Mouse (Mus musculus) small intestine, adult 2 months (tissue): ENCODE data around the gene Adipoq. TPM values are rescaled to one million over a fixed set of nuclear protein-coding genes. Genes with fewer than 3 reads are reported as not detected.

Source experiments
- H3K27ac ChIP-seq: fragments of 200-500 bp; 2 replicates; pipeline ENCODE4 v1.5.1; 2012; ENCODE audit warnings: low read depth, low read length, control low read depth, inconsistent platforms; ENCODE audit not compliant: insufficient read depth
- H3K27me3 ChIP-seq: fragments of 200-500 bp; 2 replicates; pipeline ENCODE4 v1.6.1; 2012; ENCODE audit warnings: mild to moderate bottlenecking, moderate library complexity, low read length, inconsistent platforms; ENCODE audit not compliant: control insufficient read depth, insufficient read depth
- H3K36me3 ChIP-seq: fragments of 200-500 bp; 2 replicates; pipeline ENCODE4 v1.6.1; 2012; ENCODE audit warnings: mild to moderate bottlenecking, low read length, control low read depth, inconsistent platforms; ENCODE audit not compliant: control insufficient read depth, insufficient read depth
- H3K4me1 ChIP-seq: fragments of 200-500 bp; 2 replicates; pipeline ENCODE4 v1.6.1; 2012; ENCODE audit warnings: low read length, inconsistent platforms, mixed read lengths; ENCODE audit not compliant: control insufficient read depth, insufficient read depth, insufficient read length
- H3K4me3 ChIP-seq: fragments of 200-500 bp; 2 replicates; pipeline ENCODE4 v1.5.1; 2012; ENCODE audit warnings: low read depth, mild to moderate bottlenecking, control low read depth, inconsistent platforms, low read length, moderate library complexity
- CTCF ChIP-seq: fragments of 200-500 bp; IDR thresholded peaks from 2 replicates; pipeline ENCODE4 v1.5.1; 2012; ENCODE audit warnings: low read depth, mild to moderate bottlenecking, control low read depth, inconsistent platforms, low read length, moderate library complexity, mixed read lengths; ENCODE audit not compliant: insufficient replicate concordance, insufficient read length; ENCODE audit errors: extremely low read depth
- POLR2A ChIP-seq: fragments of 200-500 bp; IDR thresholded peaks from 2 replicates; pipeline ENCODE4 v1.6.1; 2012; ENCODE audit warnings: low read depth, mild to moderate bottlenecking, control low read depth, inconsistent platforms, low read length, moderate library complexity
- WGBS: fragments of 180-500 bp; shearing (Covaris S2); methylation state at CpG from one replicate; pipeline ENCODE4 v1.1.7; 2018; 5-methylcytosine and 5-hydroxymethylcytosine counted together
- polyA plus RNA-seq: library from polyadenylated mRNA; depleted of rRNA; stranded (reverse); fragments of >200 nt; gene quantifications from 2 replicates; pipeline ENCODE4 v1.2.3, GENCODE M21; 2012

Gene Adipoq
- polyA plus RNA-seq, 1 experiment, result 1.0 TPM

GRCm38 (mm10) chr16:23186418-23186817 lies 40.1 kb downstream of the Adipoq start:
- Histone ChIP-seq H3K4me1 (no peaks in the 10 kb centered on the region), H3K27me3 (no peaks in the 10 kb centered on the region), H3K4me3 (no peak overlapping the region), H3K27ac (no peak overlapping the region), H3K36me3 (no peaks in the 10 kb centered on the region)
- WGBS, result 34% methylated on average over 4 of the region's 4 CpGs
- TF ChIP-seq POLR2A, result no peak

DNA sequence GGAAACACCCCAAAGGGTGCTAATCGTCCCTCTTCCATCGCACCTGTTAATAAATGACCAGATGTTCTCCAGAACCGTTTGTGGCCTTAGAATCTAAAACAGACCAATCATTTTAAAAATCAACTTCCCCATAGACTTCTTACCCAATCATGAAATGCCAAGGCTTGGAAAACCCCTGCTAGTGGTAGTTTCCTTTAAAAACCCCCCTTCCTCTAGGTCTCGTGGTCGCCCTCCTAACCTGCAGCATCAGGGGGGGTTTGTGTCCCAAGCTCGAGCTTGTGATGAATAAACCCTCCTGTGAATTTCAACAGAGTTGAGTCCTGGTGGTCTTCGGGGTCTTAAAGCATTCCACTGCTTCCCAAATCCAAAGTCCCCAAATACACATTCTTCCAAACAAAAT lies 41.6 kb downstream of the Adipoq start:
- H3K4me3 ChIP-seq, result no peak overlapping the region
- H3K4me1 ChIP-seq, result no peaks in the 10 kb centered on the region
- no peak for TF ChIP-seq POLR2A
- no peak for TF ChIP-seq CTCF
- H3K36me3 ChIP-seq, result no peaks in the 10 kb centered on the region
- WGBS, result 62% methylated on average over 7 of the region's 7 CpGs
- no peaks in the 10 kb centered on the region for H3K27me3 ChIP-seq
- no peak overlapping the region for H3K27ac ChIP-seq

GRCm38 (mm10) chr16:23189612-23190011 lies 43.3 kb downstream of the Adipoq start:
- no peak overlapping the region for H3K27ac ChIP-seq
- no peak for TF ChIP-seq CTCF
- TF ChIP-seq POLR2A, result no peak
- H3K4me1 ChIP-seq, result no peaks in the 10 kb centered on the region
- WGBS, result 67% methylated on average over 1 of the region's 1 CpGs
- H3K36me3 ChIP-seq, result no peaks in the 10 kb centered on the region
- H3K27me3 ChIP-seq, result no peaks in the 10 kb centered on the region
- H3K4me3 ChIP-seq, result no peak overlapping the region

DNA sequence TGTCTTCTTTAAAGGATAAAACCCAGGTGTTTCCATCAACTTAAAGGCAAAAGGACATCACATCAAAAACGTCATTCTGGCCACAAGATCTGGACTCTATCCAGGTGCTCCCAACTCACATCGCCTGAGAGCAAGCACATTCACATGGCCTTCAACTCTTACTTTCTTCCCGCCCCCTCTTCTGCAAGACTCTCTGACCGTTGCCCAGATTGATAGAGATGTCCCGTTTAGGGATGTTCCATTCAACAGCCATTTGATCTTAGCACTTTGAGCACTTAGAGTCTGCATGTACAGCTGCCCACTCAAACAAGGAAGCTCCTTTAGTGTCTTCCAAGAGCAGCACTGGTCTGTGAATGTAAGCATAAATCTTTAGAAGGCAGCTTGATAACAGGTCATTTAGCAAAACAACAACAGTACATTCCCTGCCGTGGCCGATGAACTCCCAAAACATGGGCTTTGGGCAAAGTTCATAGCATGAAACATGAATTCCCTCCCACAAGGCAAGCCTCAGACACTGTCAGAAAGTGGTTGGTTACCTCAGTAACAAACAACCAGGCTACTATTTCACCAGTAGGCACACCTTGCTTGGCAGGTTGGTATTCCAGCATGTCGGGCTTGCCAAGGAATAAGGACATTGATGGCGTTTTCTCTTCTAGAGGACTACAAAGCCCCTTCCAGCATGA lies 45.4 kb downstream of the Adipoq start:
- Histone ChIP-seq H3K27ac (no peak overlapping the region), H3K27me3 (no peaks in the 10 kb centered on the region), H3K36me3 (no peaks in the 10 kb centered on the region), H3K4me1 (no peaks in the 10 kb centered on the region), H3K4me3 (no peak overlapping the region)
- WGBS, result 67% methylated on average over 9 of the region's 9 CpGs
- no peak for TF ChIP-seq POLR2A
- TF ChIP-seq CTCF, result no peak

DNA sequence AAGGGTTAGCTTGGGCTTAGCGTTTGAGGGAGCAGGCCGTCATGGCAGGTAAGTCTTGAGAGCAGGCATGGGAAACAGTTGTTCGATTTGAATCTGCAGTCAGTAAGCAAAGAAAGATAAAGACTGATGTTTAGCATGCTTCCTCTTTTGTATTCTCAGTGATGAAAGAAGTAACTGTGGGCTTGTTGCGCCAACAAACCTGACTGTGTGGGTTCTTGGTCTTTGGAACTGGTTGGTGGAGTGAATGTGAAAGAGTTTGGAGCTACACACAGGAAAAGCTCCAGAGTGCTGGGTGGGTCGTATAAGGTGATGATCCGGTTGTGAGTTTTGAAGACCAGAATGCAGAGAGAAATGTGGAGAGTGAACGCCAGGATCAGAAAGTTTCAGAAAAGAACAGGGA lies 49.3 kb downstream of the Adipoq start:
- H3K27me3 ChIP-seq, result no peaks in the 10 kb centered on the region
- 72% methylated on average over 7 of the region's 7 CpGs for WGBS
- H3K27ac ChIP-seq, result no peak overlapping the region
- H3K4me3 ChIP-seq, result no peak overlapping the region
- no peaks in the 10 kb centered on the region for H3K4me1 ChIP-seq
- no peak for TF ChIP-seq POLR2A
- TF ChIP-seq CTCF, result no peak
- no peaks in the 10 kb centered on the region for H3K36me3 ChIP-seq

- Histone ChIP-seq H3K4me1 (no peaks in the 10 kb centered on the region), H3K27me3 (no peaks in the 10 kb centered on the region), H3K27ac (no peak overlapping the region), H3K4me3 (no peak overlapping the region), H3K36me3 (no peaks in the 10 kb centered on the region)
- TF ChIP-seq CTCF, result no peak
- TF ChIP-seq POLR2A, result no peak
These were observed 50.0 kb downstream of the Adipoq start for GRCm38 (mm10) chr16:23196296-23196695.

DNA sequence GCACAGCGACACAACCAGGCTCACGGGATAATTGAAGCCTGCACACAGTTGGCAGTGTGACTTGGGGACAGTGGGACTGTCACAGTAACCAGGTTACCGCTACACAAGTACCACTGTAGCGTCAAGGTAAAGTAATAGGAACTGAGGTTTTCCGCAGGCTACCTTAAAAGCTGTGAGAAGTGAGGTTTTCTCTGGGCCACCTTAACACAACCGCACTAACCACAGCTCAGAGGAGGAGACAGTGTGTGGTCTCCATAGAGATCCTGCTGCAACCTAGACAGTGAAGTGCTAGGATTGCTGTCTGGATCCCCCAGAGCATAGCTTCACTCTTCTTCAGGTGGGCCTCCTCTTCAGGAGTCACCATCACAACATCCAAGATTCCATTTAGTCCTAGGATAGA lies 50.5 kb downstream of the Adipoq start:
- Histone ChIP-seq H3K27me3 (no peaks in the 10 kb centered on the region), H3K4me1 (no peaks in the 10 kb centered on the region), H3K4me3 (no peak overlapping the region), H3K36me3 (no peaks in the 10 kb centered on the region), H3K27ac (no peak overlapping the region)
- 83% methylated on average over 6 of the region's 6 CpGs for WGBS
- no peak for TF ChIP-seq CTCF
- TF ChIP-seq POLR2A, result no peak
